Mouse (Mus musculus): ENCODE data around the gene Gtf3c5. TPM values are rescaled to one million over a fixed set of nuclear protein-coding genes. Genes with fewer than 3 reads are reported as not detected.

The Gtf3c5 gene
- polyA plus RNA-seq, 2 experiments from 2014 or later: 18.5 to 27.0 TPM

GRCm38 (mm10) chr2:28607341-28608165 lies 24.0 kb upstream of the Gtf3c5 start:
- no peak for ATAC-seq

GRCm38 (mm10) chr2:28606601-28607340 lies 23.2 kb upstream of the Gtf3c5 start:
- ATAC-seq: no peak

GRCm38 (mm10) chr2:28605789-28606541 lies 22.4 kb upstream of the Gtf3c5 start:
- no peak for ATAC-seq

DNA sequence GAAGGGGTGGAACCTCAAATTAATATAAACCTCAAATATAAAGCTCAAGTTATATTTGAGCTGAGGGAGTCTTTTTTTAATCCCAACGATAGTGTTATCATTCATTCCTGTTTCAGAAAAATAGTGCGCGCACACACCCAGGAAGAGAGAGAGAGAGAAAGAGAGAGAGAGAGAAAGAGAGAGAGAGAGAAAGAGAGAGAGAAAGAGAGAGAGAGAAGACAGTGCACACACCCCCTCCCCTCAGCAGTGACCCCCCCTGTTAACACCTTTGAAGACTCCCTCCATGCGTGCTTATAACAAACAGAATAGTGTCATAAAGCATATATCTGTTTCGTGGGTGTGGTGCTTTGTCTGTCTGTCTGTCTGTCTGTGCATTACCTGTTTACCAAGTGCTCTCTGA lies 20.0 kb upstream of the Gtf3c5 start:
- ATAC-seq: no peak

- no peak for ATAC-seq
Observed at GRCm38 (mm10) chr2:28601720-28602590, 18.4 kb upstream of the Gtf3c5 start.

DNA sequence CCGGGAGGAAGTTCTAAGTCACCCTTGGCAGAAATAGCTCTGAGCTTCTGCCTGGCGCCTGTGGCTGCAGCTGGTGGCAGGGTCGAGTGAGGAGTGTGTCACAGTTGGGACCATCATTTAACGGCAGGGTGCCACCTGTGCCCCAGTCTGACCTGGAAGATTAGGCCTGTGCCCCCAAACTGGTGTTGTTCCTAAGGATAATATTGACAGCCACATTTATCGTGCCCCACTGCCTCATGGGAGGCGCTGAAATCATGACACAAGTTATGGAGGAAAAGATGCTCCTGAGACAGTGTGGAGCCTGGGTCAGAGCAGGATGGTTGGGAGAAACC lies 16.0 kb upstream of the Gtf3c5 start:
- ATAC-seq: no peak

DNA sequence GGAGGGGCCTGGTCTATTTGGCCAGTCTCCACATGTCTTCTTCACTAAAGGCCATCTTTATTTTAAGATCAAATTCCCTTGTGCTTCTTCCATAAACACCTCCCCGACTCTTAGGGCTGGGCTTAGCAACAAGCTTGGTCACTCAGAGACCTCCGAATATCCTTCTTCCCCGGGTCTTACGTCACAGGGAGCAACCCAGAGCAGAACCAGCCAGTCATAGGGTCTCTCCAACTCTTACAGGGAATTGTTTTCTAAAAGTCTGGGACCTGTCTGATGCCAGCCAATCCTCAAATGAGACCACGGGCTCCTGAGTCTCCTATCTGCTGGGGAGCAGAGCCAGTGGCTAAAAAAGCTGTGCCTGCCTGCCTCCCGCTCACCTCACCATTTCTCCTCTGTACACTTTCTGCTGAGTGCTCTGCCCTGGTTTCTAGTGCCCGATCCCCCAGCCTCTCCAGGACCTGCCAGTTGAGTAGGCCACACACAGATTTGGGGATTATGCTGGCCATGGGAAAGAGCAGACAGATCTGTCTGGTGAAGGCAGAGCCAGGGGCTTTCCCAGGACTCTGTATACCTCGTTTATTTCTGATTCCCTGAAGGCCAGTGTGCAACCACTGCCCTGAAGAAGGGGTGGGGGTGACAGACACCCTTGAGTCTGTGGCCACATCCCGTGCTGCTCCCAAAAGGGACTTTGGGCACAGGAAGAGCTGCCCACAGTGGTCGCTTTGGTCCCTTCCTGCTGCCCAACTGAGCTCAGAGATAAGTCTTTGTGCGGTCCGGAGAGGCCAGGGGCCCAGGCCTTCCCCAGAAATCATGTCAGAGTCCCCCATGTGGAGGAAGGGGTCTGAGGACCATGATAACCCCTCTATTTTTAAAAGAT lies 15.4 kb upstream of the Gtf3c5 start:
- ATAC-seq: no peak

DNA sequence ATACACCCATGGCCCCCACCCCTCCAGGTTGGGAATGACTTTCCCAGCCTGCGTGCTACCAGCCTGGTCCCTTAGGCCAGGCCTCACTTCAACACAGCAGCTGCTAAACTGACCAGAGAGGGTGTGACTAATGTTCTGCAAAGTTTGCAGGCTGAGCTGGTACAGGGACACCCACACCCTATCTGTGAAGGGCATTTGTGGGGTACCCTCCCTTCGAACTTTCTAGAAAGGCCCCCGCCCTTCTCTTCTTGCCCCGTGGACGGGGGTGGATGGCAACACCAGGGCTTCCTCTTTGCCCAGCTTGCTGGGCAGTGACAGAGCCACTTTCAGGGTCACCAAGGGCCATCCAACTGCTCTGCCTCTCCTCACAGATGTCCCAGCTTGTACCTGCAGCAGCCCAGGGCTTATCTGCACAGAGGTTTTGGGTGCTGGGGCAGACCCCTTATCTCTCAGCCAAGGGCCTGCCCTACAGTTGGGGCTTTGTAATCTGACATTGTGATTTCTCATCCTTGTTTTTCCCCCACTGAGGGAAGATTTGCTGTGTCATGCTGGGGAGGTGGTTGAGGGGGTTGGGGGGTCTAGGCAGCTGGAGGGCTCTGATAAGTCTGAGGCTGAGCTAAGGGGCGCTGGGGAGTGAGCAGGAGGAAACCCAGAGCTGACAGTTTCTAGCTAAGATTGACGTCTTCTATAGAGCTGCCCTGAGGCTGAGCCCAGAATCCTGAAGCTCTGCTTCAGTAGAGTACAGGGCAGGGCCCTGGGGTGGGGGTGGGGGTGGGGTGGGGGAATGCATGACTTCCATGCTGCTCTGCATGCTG lies 14.4 kb upstream of the Gtf3c5 start:
- ATAC-seq: no peak

- ATAC-seq: no peak
Observed at GRCm38 (mm10) chr2:28596998-28597397, 13.4 kb upstream of the Gtf3c5 start.

DNA sequence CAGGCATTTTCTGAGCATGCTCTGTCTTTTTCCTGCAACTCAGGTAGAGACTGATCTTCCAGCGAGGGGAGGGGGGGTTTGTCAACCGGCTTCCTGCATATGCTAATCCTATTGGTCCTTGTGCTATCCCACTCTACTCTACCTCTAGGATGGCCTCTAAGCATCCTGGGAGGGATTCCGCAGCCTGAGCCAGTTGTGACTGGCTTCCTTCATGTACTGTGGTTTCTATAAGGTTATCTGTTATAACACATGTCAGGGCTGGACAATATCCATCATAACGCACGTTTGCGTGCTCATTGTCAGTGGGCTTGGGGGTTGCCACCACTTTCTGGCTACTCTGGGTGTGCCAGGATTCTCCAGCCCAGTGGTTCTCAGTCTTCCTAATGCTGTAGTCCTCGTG lies 12.5 kb upstream of the Gtf3c5 start:
- ATAC-seq: no peak

GRCm38 (mm10) chr2:28592809-28593208 lies 9.3 kb upstream of the Gtf3c5 start:
- ATAC-seq: no peak

DNA sequence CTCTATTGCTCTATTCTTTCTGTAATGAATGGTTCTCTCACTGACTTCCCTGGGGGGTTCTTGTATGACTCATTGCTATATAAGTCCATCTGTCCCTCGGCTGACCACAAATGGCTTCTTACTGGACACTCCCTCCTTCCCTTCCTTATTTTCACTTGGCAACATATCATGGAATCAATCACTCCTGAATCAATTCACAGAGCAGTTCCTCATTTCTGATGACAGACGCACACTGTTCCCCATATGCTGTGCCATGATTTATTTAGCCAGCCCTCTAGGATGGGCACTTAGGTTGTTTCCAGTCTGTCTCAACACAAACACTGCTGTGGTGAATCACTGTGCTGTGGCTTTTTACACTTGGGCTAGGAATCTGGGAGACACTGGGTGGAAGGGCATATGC lies 7.9 kb upstream of the Gtf3c5 start:
- ATAC-seq: no peak

DNA sequence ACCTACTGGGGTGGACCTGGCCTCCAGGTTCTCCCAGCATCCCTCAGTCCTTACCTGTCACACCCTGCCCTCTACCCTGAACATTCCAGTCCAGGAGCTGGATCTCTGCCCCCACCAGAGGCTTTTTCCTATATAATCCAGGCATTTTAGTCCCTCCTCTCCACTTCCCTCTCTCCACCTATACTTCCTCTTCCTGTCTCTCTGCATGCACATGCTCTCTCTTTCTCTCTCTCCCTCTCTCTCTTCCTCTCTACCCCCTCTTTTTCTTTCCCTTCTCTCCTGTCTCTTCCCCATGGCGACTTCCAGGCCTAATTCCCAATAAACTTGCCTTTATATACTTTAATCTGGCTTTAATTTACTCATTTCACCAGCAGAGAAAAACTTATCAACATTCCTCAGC lies 5.0 kb upstream of the Gtf3c5 start:
- ATAC-seq: no peak

- no peak for ATAC-seq
Observed at GRCm38 (mm10) chr2:28585730-28586129, 2.2 kb upstream of the Gtf3c5 start.

GRCm38 (mm10) chr2:28585043-28585571 lies 1.6 kb upstream of the Gtf3c5 start:
- ATAC-seq: peak; percentile 63

- ATAC-seq: peak; percentile 88
Observed at GRCm38 (mm10) chr2:28582647-28583353, 751 bp downstream of the Gtf3c5 start.

DNA sequence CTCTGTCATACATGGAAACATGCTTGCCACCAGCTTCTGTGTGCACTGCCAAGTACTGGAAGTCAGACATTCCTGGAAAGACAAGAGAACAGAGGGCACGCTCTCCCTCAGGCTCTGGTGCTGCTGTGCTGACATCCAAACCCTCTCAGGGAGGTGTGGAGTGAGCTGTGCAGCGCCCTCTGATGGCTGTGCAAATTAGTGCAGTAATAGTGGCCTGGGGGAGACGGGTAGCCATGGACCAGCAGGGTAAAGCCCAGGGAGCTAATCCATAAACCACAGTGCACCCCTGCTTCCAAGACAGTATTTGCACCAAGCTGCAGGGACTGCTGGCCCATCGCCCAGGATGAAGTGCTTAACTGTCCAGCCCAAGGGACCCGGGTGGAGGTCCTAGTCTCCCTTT lies 5.5 kb downstream of the Gtf3c5 start:
- no peak for ATAC-seq

DNA sequence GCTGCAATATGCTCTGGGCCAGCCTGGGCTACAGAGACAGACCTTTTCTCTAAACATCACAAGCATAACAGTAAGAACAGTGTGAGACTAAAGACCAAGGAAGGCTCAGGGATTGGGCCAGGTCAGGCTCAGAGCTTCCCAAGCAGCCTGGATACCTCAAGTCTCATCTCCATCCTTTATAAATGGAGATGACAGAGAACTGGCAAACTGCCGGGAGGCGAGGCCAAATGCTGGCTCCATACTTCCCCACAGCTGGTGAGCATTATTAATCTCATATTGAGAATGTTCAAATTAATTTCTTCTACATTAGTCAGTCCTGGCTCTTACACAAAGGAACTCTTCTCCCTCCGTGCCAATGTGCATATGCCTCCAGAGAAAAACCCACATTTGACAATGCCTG lies 6.7 kb downstream of the Gtf3c5 start:
- ATAC-seq: no peak

DNA sequence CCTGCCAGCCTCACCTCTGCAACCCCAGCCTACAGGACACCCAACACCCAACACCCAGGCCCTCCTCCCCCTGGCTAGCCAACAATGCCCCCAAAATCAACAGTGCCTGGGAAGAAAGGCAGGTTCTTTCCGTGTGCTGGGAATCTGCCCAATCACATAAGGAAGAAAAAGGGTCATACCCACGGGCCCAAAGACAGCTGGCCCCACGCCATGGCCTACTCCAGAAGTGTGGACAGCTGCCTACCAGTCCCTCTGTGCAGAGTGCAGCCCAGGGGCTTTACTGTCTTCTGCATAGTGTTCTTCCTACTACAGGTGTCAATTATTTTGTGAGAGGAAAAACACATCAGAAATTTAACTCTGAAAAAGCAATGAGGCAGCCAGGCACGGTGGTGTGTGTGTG lies 8.2 kb downstream of the Gtf3c5 start:
- ATAC-seq: no peak

DNA sequence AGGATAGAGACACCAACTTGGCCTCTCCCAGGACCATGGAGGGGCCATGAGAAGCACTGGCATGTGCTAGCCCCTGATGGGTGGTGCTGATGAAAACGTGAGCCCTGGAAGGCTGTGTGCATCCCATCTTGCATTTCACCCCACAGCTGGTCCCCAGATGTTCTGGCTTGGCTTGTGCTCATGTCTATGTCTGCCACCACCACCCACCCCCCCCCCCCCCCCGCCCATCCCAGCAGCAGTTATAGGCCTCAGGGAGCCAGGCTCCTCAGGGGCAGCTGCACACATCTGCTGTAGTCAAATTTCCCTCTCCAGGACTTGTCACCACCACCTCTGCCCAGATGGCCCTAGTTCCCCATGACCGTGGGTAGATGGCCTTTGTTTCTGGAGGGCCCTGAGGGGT lies 13.6 kb downstream of the Gtf3c5 start:
- ATAC-seq: no peak

Measured in CD4-positive, CD25-positive, alpha-beta regulatory T cell, adult 4 months (primary cell).